Comparison of ENCODE assay signal across 25 mouse cellular contexts in genomic region chr12:68554292-68554691, GRCm38 (mm10).
"Had no signal": no experiment of that assay in that cellular context is flagged by ENCODE, and none has a peak within 500 bp of the region (broad histone marks: within the 10 kb centered on the region; RNA-seq: fewer than 3 reads in every experiment).

No protein-coding gene starts in this region.

- H3K27ac ChIP-seq: gastrocnemius, adult 2 months; heart, embryonic 10.5 days; hindbrain, embryonic 10.5 days; hindbrain, embryonic 12.5 days; hindbrain, embryonic 14.5 days; intestine, embryonic 15.5 days; layer of hippocampus, adult 2 months; left cerebral cortex, adult 2 months; limb, embryonic 10.5 days; limb, embryonic 12.5 days; liver, embryonic 13.5 days had no signal

- H3K36me3 ChIP-seq: heart, embryonic 10.5 days; heart, embryonic 12.5 days; hindbrain, embryonic 10.5 days; hindbrain, embryonic 12.5 days; intestine, embryonic 15.5 days; limb, embryonic 10.5 days; limb, embryonic 12.5 days; liver, embryonic 13.5 days had no signal

- H3K27me3 ChIP-seq: heart, embryonic 12.5 days; hindbrain, embryonic 12.5 days; intestine, embryonic 15.5 days; limb, embryonic 12.5 days; liver, embryonic 13.5 days had no signal

- H3K4me2 ChIP-seq: heart, embryonic 12.5 days; hindbrain, embryonic 12.5 days; hindbrain, embryonic 14.5 days; intestine, embryonic 15.5 days; limb, embryonic 12.5 days; liver, embryonic 11.5 days; liver, embryonic 13.5 days had no signal

- H3K9me3 ChIP-seq: heart, embryonic 10.5 days; hindbrain, embryonic 12.5 days; intestine, embryonic 15.5 days; limb, embryonic 10.5 days; liver, embryonic 13.5 days had no signal

- H3K9ac ChIP-seq: heart, embryonic 12.5 days; hindbrain, embryonic 12.5 days; hindbrain, embryonic 14.5 days; intestine, embryonic 15.5 days; limb, embryonic 12.5 days; liver, embryonic 13.5 days had no signal

- H3K4me3 ChIP-seq: gastrocnemius, adult 2 months; heart, embryonic 10.5 days; heart, embryonic 12.5 days; hindbrain, embryonic 10.5 days; hindbrain, embryonic 12.5 days; intestine, embryonic 15.5 days; layer of hippocampus, adult 2 months; left cerebral cortex, adult 2 months; limb, embryonic 10.5 days; limb, embryonic 12.5 days; liver, embryonic 13.5 days had no signal

- DNase-seq: gastrocnemius, adult 2 months; gastrocnemius, postnatal 10 days; gastrocnemius, postnatal 25 days; heart, postnatal 10 days; heart, postnatal 4 days; kidney, adult 18-20 months; kidney, adult 8-10 months; kidney, postnatal 10 days; kidney, postnatal 25 days; kidney, postnatal 4 days; liver; liver, embryonic 13.5 days had no signal

- ATAC-seq: inflammation-experienced regulatory T-cells, adult 6 months; intestine, embryonic 15.5 days; intestine, postnatal 0 days had no signal

- H3K4me1 ChIP-seq: heart, embryonic 10.5 days; heart, embryonic 12.5 days; hindbrain, embryonic 10.5 days; hindbrain, embryonic 12.5 days; intestine, embryonic 15.5 days; limb, embryonic 10.5 days; limb, embryonic 12.5 days; liver, embryonic 13.5 days had no signal
